Mouse (Mus musculus) adrenal gland (tissue): ENCODE measurements at regions not wholly inside any gene's neighbourhood (a gene's known extent, or its start where the extent isn't known, plus 50 kb on each side); places are given as distances from the start of the nearest gene placed in this dataset.

ENCODE experiments used
- intact Hi-C: fragments of 180-260 bp; cut with DNase I; formaldehyde crosslinking; loops from one replicate; pipeline ENCODE4 v1.15.1; 2025

GRCm38 (mm10) chr3:148762541-148763225, 227.7 kb downstream of the Adgrl2 start:
- intact Hi-C loops = no loop called here

GRCm38 (mm10) chr3:148761586-148761985, 228.8 kb downstream of the Adgrl2 start:
- intact Hi-C loops = no loop called here

- intact Hi-C loops = no loop called here
Observed at GRCm38 (mm10) chr3:148759500-148759899, 230.9 kb downstream of the Adgrl2 start.

GRCm38 (mm10) chr3:148746234-148746633, 244.1 kb downstream of the Adgrl2 start:
- intact Hi-C loops = no loop called here

GRCm38 (mm10) chr3:148744651-148745050, 245.7 kb downstream of the Adgrl2 start:
- intact Hi-C loops = no loop called here

- intact Hi-C loops = no loop called here
Observed at GRCm38 (mm10) chr3:148734194-148734749, 256.1 kb downstream of the Adgrl2 start.

GRCm38 (mm10) chr3:148733227-148733854, 257.0 kb downstream of the Adgrl2 start:
- intact Hi-C loops = no loop called here

GRCm38 (mm10) chr3:148731436-148731835, 258.9 kb downstream of the Adgrl2 start:
- intact Hi-C loops = no loop called here

GRCm38 (mm10) chr3:148729242-148729680, 261.1 kb downstream of the Adgrl2 start:
- intact Hi-C loops = no loop called here

GRCm38 (mm10) chr3:148728513-148729241, 261.7 kb downstream of the Adgrl2 start:
- intact Hi-C loops = no loop called here

- intact Hi-C loops = no loop called here
Observed at GRCm38 (mm10) chr3:148726596-148727331, 263.6 kb downstream of the Adgrl2 start.

GRCm38 (mm10) chr3:148696555-148696954, 293.8 kb downstream of the Adgrl2 start:
- intact Hi-C loops = no loop called here

GRCm38 (mm10) chr3:148695453-148695852, 294.9 kb downstream of the Adgrl2 start:
- intact Hi-C loops = no loop called here

- intact Hi-C loops = no loop called here
Observed at GRCm38 (mm10) chr3:148683181-148683580, 307.2 kb downstream of the Adgrl2 start.

GRCm38 (mm10) chr3:148682445-148682994, 307.8 kb downstream of the Adgrl2 start:
- intact Hi-C loops = no loop called here

GRCm38 (mm10) chr3:148681186-148681585, 309.2 kb downstream of the Adgrl2 start:
- intact Hi-C loops = no loop called here

- intact Hi-C loops = no loop called here
Observed at GRCm38 (mm10) chr3:148680737-148681136, 309.6 kb downstream of the Adgrl2 start.

- intact Hi-C loops = no loop called here
Observed at GRCm38 (mm10) chr3:148680086-148680485, 310.3 kb downstream of the Adgrl2 start.

GRCm38 (mm10) chr3:148679121-148679520, 311.2 kb downstream of the Adgrl2 start:
- intact Hi-C loops = loop anchor here (10.0 kb wide), 1 partner anchor 316 kb away; the partner anchor contains the start of gene Adgrl2

- intact Hi-C loops = loop anchor here (10.0 kb wide), 1 partner anchor 319 kb away; the partner anchor contains the start of gene Adgrl2
Observed at GRCm38 (mm10) chr3:148676025-148676424, 314.3 kb downstream of the Adgrl2 start.
